Mouse (Mus musculus) erythroblast, embryonic 14.5 days (primary cell): ENCODE measurements around the gene Mtfr1l.

Experiments
- GATA1 ChIP-seq: IDR thresholded peaks from 2 replicates; pipeline ENCODE4 v1.6.1; 2012; ENCODE audit warnings: low read length, inconsistent platforms, mixed read lengths
- TAL1 ChIP-seq: IDR thresholded peaks from 3 replicates; pipeline ENCODE4 v1.6.1; 2012; ENCODE audit warnings: low read length, inconsistent platforms, mixed read lengths

DNA sequence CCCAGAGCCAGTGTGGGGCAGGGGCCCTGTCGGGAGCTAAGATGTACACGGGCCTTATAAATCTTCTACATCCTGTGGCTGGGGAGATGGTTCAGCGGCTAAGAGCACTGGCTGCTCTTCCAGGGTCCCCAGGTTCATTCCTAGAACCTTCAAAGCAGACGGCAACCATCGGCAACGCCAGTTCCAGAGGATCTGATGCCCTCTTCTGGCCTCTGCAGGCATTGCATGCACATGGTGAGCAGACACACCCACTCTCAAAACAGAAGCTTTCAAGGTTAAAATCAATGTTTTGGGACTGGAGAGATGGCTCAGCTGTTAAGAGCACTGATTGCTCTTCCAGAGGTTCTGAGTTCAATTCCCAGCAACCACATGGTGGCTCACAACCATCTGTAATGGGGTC lies 34.0 kb upstream of the Mtfr1l start:
- no peak for TF ChIP-seq TAL1
- no peak for TF ChIP-seq GATA1
